Mouse (Mus musculus) lung, postnatal 25 days (tissue): Measurements from ENCODE around the gene Gm11361.

Source experiments
- DNase-seq: peaks from one replicate; pipeline ENCODE4 v3.0.0; 2022; ENCODE audit warnings: low spot score

Gm11361 gene

DNA sequence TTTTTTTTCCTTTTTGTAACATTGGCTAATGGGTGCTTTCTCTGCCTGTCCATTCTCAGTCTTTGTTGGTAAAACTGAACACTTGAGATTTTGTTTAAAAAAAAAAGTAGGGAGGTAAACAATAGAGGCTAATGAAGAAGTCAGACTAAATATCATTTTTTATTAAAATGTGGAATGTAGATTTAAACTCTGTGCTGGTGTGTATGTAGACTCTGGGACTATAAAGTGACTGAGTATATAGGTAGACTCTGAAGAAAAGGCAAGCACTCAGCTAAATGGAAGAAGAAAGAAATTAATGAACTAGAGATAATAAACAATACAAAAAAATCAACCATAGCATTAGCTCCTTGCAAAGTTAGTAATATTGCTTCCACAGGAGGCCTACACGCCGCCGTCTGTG, at the start of gene Gm11361:
TSS of gene Gm11361 (plus strand) at position 301 of the 400 bp plus-strand sequence.
- DNase-seq = no peak

DNA sequence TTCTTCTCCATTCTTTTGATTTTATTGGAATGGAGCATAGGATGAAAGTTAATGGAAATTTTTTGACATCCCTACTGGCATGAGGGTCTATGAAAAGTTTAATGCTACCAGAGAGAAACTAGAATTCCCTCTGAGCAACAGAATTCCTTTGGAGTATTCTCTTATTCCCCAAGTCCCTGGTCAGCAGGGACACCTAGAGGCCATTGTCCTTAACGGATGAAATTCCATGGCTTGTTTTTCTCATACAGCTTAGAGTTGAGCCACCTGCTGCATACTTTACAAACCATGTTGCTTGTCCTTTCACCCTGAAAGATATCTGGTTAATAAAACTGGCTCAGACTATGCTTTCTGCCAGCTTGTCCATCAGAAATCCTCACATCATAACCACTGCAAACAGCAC, 7.1 kb downstream of the Gm11361 start:
- DNase-seq = no peak

DNA sequence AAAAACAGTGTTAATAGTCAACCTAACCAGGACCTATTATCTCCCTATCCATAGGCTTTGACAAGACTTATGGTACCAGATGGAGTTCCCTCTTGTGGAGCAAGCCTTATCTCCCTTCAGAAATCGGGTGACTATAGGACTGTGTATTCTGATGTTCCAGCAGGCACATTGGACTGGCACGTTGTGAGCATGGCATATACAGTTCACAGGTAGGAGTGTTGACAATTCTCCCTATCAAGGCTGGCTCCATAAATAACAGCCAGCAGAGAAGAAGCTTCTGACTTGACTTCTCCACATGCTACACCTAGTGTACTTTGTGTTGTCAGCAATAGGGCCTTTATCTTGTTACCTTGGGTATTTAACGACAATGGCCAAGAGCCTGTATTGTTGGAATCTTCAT, 30.0 kb downstream of the Gm11361 start:
- no peak for DNase-seq

DNA sequence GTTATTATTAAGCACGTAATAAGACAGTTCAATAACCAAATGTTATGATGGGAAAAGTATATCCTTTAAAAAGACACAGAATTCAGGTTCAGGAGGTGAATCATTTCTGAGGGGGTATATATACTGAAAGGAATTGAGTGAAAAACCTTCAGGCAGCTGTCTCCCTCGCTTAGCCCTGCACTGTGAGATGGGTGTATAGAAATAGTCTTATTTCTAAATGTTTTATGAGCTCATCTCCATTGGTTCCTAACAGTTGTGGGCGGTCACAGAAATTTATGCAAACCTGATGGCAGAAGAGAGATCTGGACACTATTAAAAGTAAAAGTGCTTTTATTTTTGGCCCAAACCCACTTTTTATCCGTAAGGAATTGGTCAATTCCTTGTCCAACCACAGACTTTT, 36.9 kb downstream of the Gm11361 start:
- no peak for DNase-seq

DNA sequence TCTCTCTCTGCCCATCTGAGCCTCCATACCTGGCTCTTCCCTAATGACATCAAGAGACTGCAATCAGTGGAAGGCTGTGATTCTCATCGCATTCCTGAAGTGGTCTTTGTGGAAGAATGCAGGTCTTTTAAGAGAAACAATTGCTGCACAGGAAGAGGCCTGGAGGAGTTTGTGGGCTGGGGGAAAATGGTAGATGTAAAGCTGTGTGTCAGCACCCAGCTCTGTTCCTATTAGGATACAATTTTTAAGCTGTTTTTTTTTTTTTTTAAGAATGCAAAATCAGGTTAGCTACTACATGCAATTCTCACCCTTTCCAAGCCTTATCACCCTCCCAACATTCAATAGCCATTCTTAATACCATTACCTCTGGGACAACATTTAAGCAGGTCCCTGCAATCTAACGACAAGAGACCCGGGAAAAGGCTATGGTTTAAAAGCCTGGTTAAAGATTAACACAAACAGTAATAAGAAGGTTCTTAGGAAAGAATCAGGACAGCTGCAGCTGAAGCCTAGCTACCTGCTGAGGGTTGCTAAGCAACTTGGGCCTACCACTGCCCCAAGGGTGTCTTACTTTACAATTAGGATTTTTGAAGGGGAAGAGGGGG, 37.5 kb downstream of the Gm11361 start:
- no peak for DNase-seq

DNA sequence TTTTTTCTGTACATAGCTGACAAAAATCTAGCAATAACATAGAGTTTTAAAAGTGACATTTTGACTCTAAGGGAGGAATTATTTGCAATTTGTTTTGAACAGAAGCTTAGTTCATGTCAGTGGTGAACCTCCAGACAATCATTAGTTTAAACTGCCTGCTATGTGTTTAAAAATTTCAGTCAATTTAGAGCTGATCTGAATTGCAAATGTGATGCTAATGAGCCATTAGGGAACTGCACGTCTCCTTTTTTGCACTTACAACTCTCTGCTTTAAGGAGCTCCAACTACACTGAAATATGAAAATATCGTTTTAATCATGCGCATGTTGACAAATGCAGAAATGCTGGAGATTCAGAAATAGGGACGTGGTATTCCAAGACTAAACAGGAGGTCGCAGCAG, 38.2 kb downstream of the Gm11361 start:
- no peak for DNase-seq

DNA sequence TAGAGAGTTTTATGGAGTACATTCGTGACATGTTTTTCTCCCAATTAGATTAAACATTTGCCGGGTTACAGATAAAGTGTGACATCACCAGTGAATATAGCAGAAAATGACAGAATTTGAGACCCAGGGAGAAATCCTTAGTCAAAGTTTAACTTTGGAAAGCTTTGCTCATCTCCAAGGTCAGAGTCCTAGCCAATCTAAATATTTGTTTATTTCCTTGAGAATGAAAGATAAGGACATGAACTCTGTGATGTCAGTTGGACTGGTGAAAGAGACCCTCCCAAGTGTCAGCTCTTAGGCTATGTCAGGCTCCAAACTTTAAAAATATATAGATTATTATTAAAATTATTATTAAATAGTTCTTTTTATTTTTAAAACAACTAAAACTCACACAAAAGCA, 39.8 kb downstream of the Gm11361 start:
- no peak for DNase-seq

DNA sequence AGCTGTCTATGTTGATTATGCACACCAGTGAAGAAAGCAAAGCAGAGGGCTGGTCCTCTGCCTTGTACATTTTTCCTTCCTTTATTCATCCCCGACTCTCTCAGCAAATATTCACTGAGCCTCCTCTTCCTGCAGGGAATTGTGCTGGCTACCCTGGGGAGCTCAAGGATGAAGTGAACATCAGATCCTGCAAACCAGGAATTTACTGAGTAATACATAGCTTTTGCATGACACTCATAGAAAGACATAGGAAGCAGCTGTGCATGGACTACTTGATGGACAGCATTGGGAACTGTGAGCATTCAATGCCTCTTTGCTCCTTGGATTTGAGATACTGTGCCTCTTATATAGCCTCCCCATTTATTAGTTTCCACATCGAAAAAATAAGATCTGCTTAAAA, 40.2 kb downstream of the Gm11361 start:
- no peak for DNase-seq
